Mouse (Mus musculus): Measurements from ENCODE around the gene Olfr620. TPM values are rescaled to one million over a fixed set of nuclear protein-coding genes. Genes with fewer than 3 reads are reported as not detected.

Gene Olfr620
- total and polyA plus RNA-seq, 2 experiments from 2014 or later = not detected

GRCm38 (mm10) chr7:103572761-103573160 lies 39.6 kb downstream of the Olfr620 start, which contains the start of gene Olfr617:
Gene Olfr617, plus strand, starts transcription at chr7:103573061.
- no peak within 1 kb of the TSS for H3K9ac ChIP-seq
- no peaks in the 10 kb centered on the region for H3K4me1 ChIP-seq (ENCODE audit: insufficient read depth)
- no peaks in the 10 kb centered on the region for H3K9me3 ChIP-seq (ENCODE audit: low read length)
- no peaks in the 10 kb centered on the region for H3K27me3 ChIP-seq (ENCODE audit: insufficient read depth, low read length)
- no peak for ATAC-seq
- 82% methylated on average over 1 of the region's 1 CpGs for WGBS
- no peak within 1 kb of the TSS for H3K27ac ChIP-seq (ENCODE audit: low read depth, low read length)
- no peak within 1 kb of the TSS for H3K4me3 ChIP-seq (ENCODE audit: low read depth, low read length)
- no peaks in the 10 kb centered on the region for H3K36me3 ChIP-seq (ENCODE audit: insufficient read depth)
- H3K4me2 ChIP-seq (ENCODE audit: low read depth) = no peak within 1 kb of the TSS
- TF ChIP-seq CTCF (IDR thresholded peaks at IDR 0.05; ENCODE audit: low read depth) = no peak
- DNase-seq = no peak

DNA sequence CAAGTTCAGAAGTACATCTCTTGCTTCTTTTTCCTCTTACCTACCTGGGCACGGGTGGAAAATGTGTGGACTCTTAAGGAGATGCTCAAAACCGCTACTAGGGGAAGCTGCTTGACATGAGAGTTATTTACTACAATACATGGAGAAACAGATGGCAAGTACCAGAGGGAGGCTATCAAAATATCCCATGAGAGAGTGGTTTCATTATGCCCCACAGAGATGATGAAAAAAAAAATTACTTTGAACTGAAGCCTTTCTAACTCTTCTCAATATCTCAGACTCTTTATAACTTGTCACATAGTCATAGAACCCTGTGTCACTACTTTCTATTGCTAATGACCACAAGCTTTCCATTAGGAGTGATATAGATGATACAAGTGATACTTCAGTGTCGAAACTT lies 43.3 kb downstream of the Olfr620 start, which contains the start of gene Olfr616:
Gene Olfr616, minus strand, starts transcription at position 101 of the 400 bp plus-strand sequence.
- ATAC-seq (no peak), DNase-seq (no peak)
- no peak within 1 kb of the TSS for H3K27ac ChIP-seq (ENCODE audit: low read depth, low read length)
- H3K36me3 ChIP-seq (ENCODE audit: insufficient read depth) = no peaks in the 10 kb centered on the region
- H3K4me2 ChIP-seq (ENCODE audit: low read depth) = no peak within 1 kb of the TSS
- 88% methylated on average over 3 of the region's 3 CpGs for WGBS
- H3K9me3 ChIP-seq (ENCODE audit: low read length) = no peaks in the 10 kb centered on the region
- no peaks in the 10 kb centered on the region for H3K4me1 ChIP-seq (ENCODE audit: insufficient read depth)
- no peaks in the 10 kb centered on the region for H3K27me3 ChIP-seq (ENCODE audit: insufficient read depth, low read length)
- no peak for TF ChIP-seq CTCF (IDR thresholded peaks at IDR 0.05; ENCODE audit: low read depth)
- H3K9ac ChIP-seq = no peak within 1 kb of the TSS
- H3K4me3 ChIP-seq (ENCODE audit: low read depth, low read length) = no peak within 1 kb of the TSS

DNA sequence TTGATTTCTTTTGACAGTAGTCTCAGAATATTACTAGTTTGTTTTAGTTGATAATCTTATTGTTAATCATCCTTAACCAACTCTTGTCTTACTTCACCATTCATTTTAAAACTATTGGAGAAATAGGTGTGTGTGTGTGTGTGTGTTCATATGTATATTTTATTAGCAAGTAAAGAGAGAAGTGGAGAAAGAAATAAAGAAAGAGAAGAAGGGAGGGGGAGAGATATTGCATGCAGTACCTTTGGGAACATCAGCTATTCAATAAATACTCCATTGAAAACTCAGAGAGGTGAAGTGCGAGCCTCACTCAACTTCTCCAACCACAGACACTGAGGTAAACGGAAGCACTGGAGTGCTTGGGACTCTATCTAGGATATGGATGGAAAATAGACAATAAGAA lies 56.6 kb downstream of the Olfr620 start, which contains the start of gene Olfr615:
Gene Olfr615, plus strand, starts transcription at position 301 of the 400 bp plus-strand sequence.
- no peak for TF ChIP-seq CTCF (IDR thresholded peaks at IDR 0.05; ENCODE audit: low read depth)
- DNase-seq = no peak
- no peak for ATAC-seq

More for the DNA sequence above, 56.6 kb downstream of the Olfr620 start, which contains the start of gene Olfr615:
- WGBS = 81% methylated on average over 2 of the region's 2 CpGs
- Histone ChIP-seq H3K9me3 (ENCODE audit: low read length) (no peaks in the 10 kb centered on the region), H3K4me2 (ENCODE audit: low read depth) (no peak within 1 kb of the TSS), H3K27me3 (ENCODE audit: insufficient read depth, low read length) (no peaks in the 10 kb centered on the region), H3K9ac (no peak within 1 kb of the TSS), H3K27ac (ENCODE audit: low read depth, low read length) (no peak within 1 kb of the TSS), H3K4me1 (ENCODE audit: insufficient read depth) (no peaks in the 10 kb centered on the region), H3K4me3 (ENCODE audit: low read depth, low read length) (no peak within 1 kb of the TSS), H3K36me3 (ENCODE audit: insufficient read depth) (no peaks in the 10 kb centered on the region)

Small RNA genes lying within 50 kb of the gene (microRNA-seq; reads per million reads assigned to microRNA genes)
- gene Gm26506 = 0 reads per million in 2 experiments

Other genes with a start within 250 kb of the Olfr620 start
Only the 30 nearest of the 33 such genes appear.
- not detected in 2 replicates for gene Olfr603, start 226.4 kb downstream of the Olfr620 start, total RNA-seq (2014; rRNA removed)
- gene Olfr603, start 226.4 kb downstream of the Olfr620 start, polyA plus RNA-seq (2015; fragmentation: Nextera tagmentation; extraction: Ambion mirVana) = not detected in 2 replicates
- gene Usp17lc, start 197.5 kb downstream of the Olfr620 start, total RNA-seq (2014; rRNA removed) = not detected in 2 replicates
- not detected in 2 replicates for gene Usp17lc, start 197.5 kb downstream of the Olfr620 start, polyA plus RNA-seq (2015; fragmentation: Nextera tagmentation; extraction: Ambion mirVana)
- gene Olfr605, start 167.1 kb downstream of the Olfr620 start, total RNA-seq (2014; rRNA removed) = not detected in 2 replicates
- gene Olfr605, start 167.1 kb downstream of the Olfr620 start, polyA plus RNA-seq (2015; fragmentation: Nextera tagmentation; extraction: Ambion mirVana) = not detected in 2 replicates
- not detected in 2 replicates for gene Olfr606, start 163.5 kb downstream of the Olfr620 start, total RNA-seq (2014; rRNA removed)
- gene Olfr606, start 163.5 kb downstream of the Olfr620 start, polyA plus RNA-seq (2015; fragmentation: Nextera tagmentation; extraction: Ambion mirVana) = not detected in 2 replicates
- not detected in 2 replicates for gene Olfr607, start 148.4 kb downstream of the Olfr620 start, total RNA-seq (2014; rRNA removed)
- gene Olfr607, start 148.4 kb downstream of the Olfr620 start, polyA plus RNA-seq (2015; fragmentation: Nextera tagmentation; extraction: Ambion mirVana) = not detected in 2 replicates
- gene Olfr608, start 142.7 kb downstream of the Olfr620 start, total RNA-seq (2014; rRNA removed) = not detected in 2 replicates
- gene Olfr608, start 142.7 kb downstream of the Olfr620 start, polyA plus RNA-seq (2015; fragmentation: Nextera tagmentation; extraction: Ambion mirVana) = not detected in 2 replicates
- not detected in 2 replicates for gene Olfr609, start 114.5 kb downstream of the Olfr620 start, total RNA-seq (2014; rRNA removed)
- gene Olfr609, start 114.5 kb downstream of the Olfr620 start, polyA plus RNA-seq (2015; fragmentation: Nextera tagmentation; extraction: Ambion mirVana) = not detected in 2 replicates
- gene Olfr610, start 100.4 kb downstream of the Olfr620 start, total RNA-seq (2014; rRNA removed) = not detected in 2 replicates
- not detected in 2 replicates for gene Olfr610, start 100.4 kb downstream of the Olfr620 start, polyA plus RNA-seq (2015; fragmentation: Nextera tagmentation; extraction: Ambion mirVana)
- not detected in 2 replicates for gene Olfr611, start 91.7 kb downstream of the Olfr620 start, total RNA-seq (2014; rRNA removed)
- gene Olfr611, start 91.7 kb downstream of the Olfr620 start, polyA plus RNA-seq (2015; fragmentation: Nextera tagmentation; extraction: Ambion mirVana) = not detected in 2 replicates
- gene Olfr612, start 69.8 kb downstream of the Olfr620 start, total RNA-seq (2014; rRNA removed) = not detected in 2 replicates
- gene Olfr612, start 69.8 kb downstream of the Olfr620 start, polyA plus RNA-seq (2015; fragmentation: Nextera tagmentation; extraction: Ambion mirVana) = not detected in 2 replicates
- gene Olfr613, start 64.5 kb downstream of the Olfr620 start, total RNA-seq (2014; rRNA removed) = not detected in 2 replicates
- gene Olfr613, start 64.5 kb downstream of the Olfr620 start, polyA plus RNA-seq (2015; fragmentation: Nextera tagmentation; extraction: Ambion mirVana) = not detected in 2 replicates
- gene Olfr615, start 56.5 kb downstream of the Olfr620 start, total RNA-seq (2014; rRNA removed) = not detected in 2 replicates
- not detected in 2 replicates for gene Olfr615, start 56.5 kb downstream of the Olfr620 start, polyA plus RNA-seq (2015; fragmentation: Nextera tagmentation; extraction: Ambion mirVana)
- gene Olfr616, start 43.4 kb downstream of the Olfr620 start, total RNA-seq (2014; rRNA removed) = not detected in 2 replicates
- not detected in 2 replicates for gene Olfr616, start 43.4 kb downstream of the Olfr620 start, polyA plus RNA-seq (2015; fragmentation: Nextera tagmentation; extraction: Ambion mirVana)
- gene Olfr617, start 39.5 kb downstream of the Olfr620 start, total RNA-seq (2014; rRNA removed) = not detected in 2 replicates
- gene Olfr617, start 39.5 kb downstream of the Olfr620 start, polyA plus RNA-seq (2015; fragmentation: Nextera tagmentation; extraction: Ambion mirVana) = not detected in 2 replicates
- not detected in 2 replicates for gene Olfr618, start 22.4 kb downstream of the Olfr620 start, total RNA-seq (2014; rRNA removed)
- not detected in 2 replicates for gene Olfr618, start 22.4 kb downstream of the Olfr620 start, polyA plus RNA-seq (2015; fragmentation: Nextera tagmentation; extraction: Ambion mirVana)
- not detected in 2 replicates for gene Olfr619, start 12.0 kb downstream of the Olfr620 start, total RNA-seq (2014; rRNA removed)
- not detected in 2 replicates for gene Olfr619, start 12.0 kb downstream of the Olfr620 start, polyA plus RNA-seq (2015; fragmentation: Nextera tagmentation; extraction: Ambion mirVana)
- not detected in 2 replicates for gene Olfr622, start 30.2 kb upstream of the Olfr620 start, total RNA-seq (2014; rRNA removed)
- gene Olfr622, start 30.2 kb upstream of the Olfr620 start, polyA plus RNA-seq (2015; fragmentation: Nextera tagmentation; extraction: Ambion mirVana) = not detected in 2 replicates
- not detected in 2 replicates for gene Olfr623, start 51.2 kb upstream of the Olfr620 start, total RNA-seq (2014; rRNA removed)
- gene Olfr623, start 51.2 kb upstream of the Olfr620 start, polyA plus RNA-seq (2015; fragmentation: Nextera tagmentation; extraction: Ambion mirVana) = not detected in 2 replicates
- gene Olfr624, start 58.7 kb upstream of the Olfr620 start, total RNA-seq (2014; rRNA removed) = not detected in 2 replicates
- gene Olfr624, start 58.7 kb upstream of the Olfr620 start, polyA plus RNA-seq (2015; fragmentation: Nextera tagmentation; extraction: Ambion mirVana) = not detected in 2 replicates
- gene Olfr625-ps1, start 70.2 kb upstream of the Olfr620 start, total RNA-seq (2014; rRNA removed) = not detected in 2 replicates
- not detected in 2 replicates for gene Olfr625-ps1, start 70.2 kb upstream of the Olfr620 start, polyA plus RNA-seq (2015; fragmentation: Nextera tagmentation; extraction: Ambion mirVana)
- gene Olfr243, start 102.1 kb upstream of the Olfr620 start, total RNA-seq (2014; rRNA removed) = not detected in 2 replicates
- not detected in 2 replicates for gene Olfr243, start 102.1 kb upstream of the Olfr620 start, polyA plus RNA-seq (2015; fragmentation: Nextera tagmentation; extraction: Ambion mirVana)
- gene Olfr628, start 117.8 kb upstream of the Olfr620 start, total RNA-seq (2014; rRNA removed) = not detected in 2 replicates
- not detected in 2 replicates for gene Olfr628, start 117.8 kb upstream of the Olfr620 start, polyA plus RNA-seq (2015; fragmentation: Nextera tagmentation; extraction: Ambion mirVana)
- not detected in 2 replicates for gene Olfr629, start 132.4 kb upstream of the Olfr620 start, total RNA-seq (2014; rRNA removed)
- not detected in 2 replicates for gene Olfr629, start 132.4 kb upstream of the Olfr620 start, polyA plus RNA-seq (2015; fragmentation: Nextera tagmentation; extraction: Ambion mirVana)
- not detected in 2 replicates for gene Olfr630, start 144.8 kb upstream of the Olfr620 start, total RNA-seq (2014; rRNA removed)
- gene Olfr630, start 144.8 kb upstream of the Olfr620 start, polyA plus RNA-seq (2015; fragmentation: Nextera tagmentation; extraction: Ambion mirVana) = not detected in 2 replicates
- gene Olfr69, start 159.1 kb upstream of the Olfr620 start, total RNA-seq (2014; rRNA removed) = not detected in 2 replicates
- gene Olfr69, start 159.1 kb upstream of the Olfr620 start, polyA plus RNA-seq (2015; fragmentation: Nextera tagmentation; extraction: Ambion mirVana) = not detected in 2 replicates
- gene Olfr68, start 167.2 kb upstream of the Olfr620 start, total RNA-seq (2014; rRNA removed) = not detected in 2 replicates
- gene Olfr68, start 167.2 kb upstream of the Olfr620 start, polyA plus RNA-seq (2015; fragmentation: Nextera tagmentation; extraction: Ambion mirVana) = not detected in 2 replicates
- gene Olfr67, start 179.3 kb upstream of the Olfr620 start, total RNA-seq (2014; rRNA removed) = not detected in 2 replicates
- gene Olfr67, start 179.3 kb upstream of the Olfr620 start, polyA plus RNA-seq (2015; fragmentation: Nextera tagmentation; extraction: Ambion mirVana) = not detected in 2 replicates
- gene Hbb-bt, start 201.5 kb upstream of the Olfr620 start, total RNA-seq (2014; rRNA removed) = 105 and 224 TPM in 2 replicates
- gene Hbb-bt, start 201.5 kb upstream of the Olfr620 start, polyA plus RNA-seq (2015; fragmentation: Nextera tagmentation; extraction: Ambion mirVana) = 190 and 259 TPM in 2 replicates
- gene Hbb-bs, start 215.6 kb upstream of the Olfr620 start, total RNA-seq (2014; rRNA removed) = 815 and 1,167 TPM in 2 replicates
- 757 and 1,200 TPM in 2 replicates for gene Hbb-bs, start 215.6 kb upstream of the Olfr620 start, polyA plus RNA-seq (2015; fragmentation: Nextera tagmentation; extraction: Ambion mirVana)
- not detected in 2 replicates for gene Hbb-bh2, start 228.0 kb upstream of the Olfr620 start, total RNA-seq (2014; rRNA removed)
- not detected in 2 replicates for gene Hbb-bh2, start 228.0 kb upstream of the Olfr620 start, polyA plus RNA-seq (2015; fragmentation: Nextera tagmentation; extraction: Ambion mirVana)